Mouse (Mus musculus) neural tube, embryonic 10.5 days (tissue): ENCODE results near the gene Stag1.

ENCODE experiments used
- DNase-seq: peaks from one replicate; pipeline ENCODE4 v3.0.0-alpha.2; 2017; ENCODE audit warnings: low spot score; ENCODE audit errors: extremely low spot score

Gene Stag1

GRCm38 (mm10) chr9:100605522-100605921 lies 7.9 kb downstream of the Stag1 start:
- no peak for DNase-seq

GRCm38 (mm10) chr9:100605985-100606554 lies 8.5 kb downstream of the Stag1 start:
- no peak for DNase-seq

- DNase-seq, result no peak
Measured at GRCm38 (mm10) chr9:100613501-100614071, 16.0 kb downstream of the Stag1 start.

- DNase-seq, result no peak
Measured at GRCm38 (mm10) chr9:100616947-100617346, 19.3 kb downstream of the Stag1 start.

GRCm38 (mm10) chr9:100626258-100626657 lies 28.7 kb downstream of the Stag1 start:
- no peak for DNase-seq

GRCm38 (mm10) chr9:100640754-100641153 lies 43.2 kb downstream of the Stag1 start:
- no peak for DNase-seq

- DNase-seq, result no peak
Measured at GRCm38 (mm10) chr9:100641391-100642085, 43.9 kb downstream of the Stag1 start.

GRCm38 (mm10) chr9:100642186-100642839 lies 44.7 kb downstream of the Stag1 start:
- no peak for DNase-seq

GRCm38 (mm10) chr9:100642840-100643697 lies 45.5 kb downstream of the Stag1 start:
- peak; percentile 100 for DNase-seq

- peak; percentile 85 for DNase-seq
Measured at GRCm38 (mm10) chr9:100644071-100644771, 46.6 kb downstream of the Stag1 start.

- DNase-seq, result no peak
Measured at GRCm38 (mm10) chr9:100645026-100645940, 47.7 kb downstream of the Stag1 start.

- no peak for DNase-seq
Measured at GRCm38 (mm10) chr9:100646276-100646675, 48.7 kb downstream of the Stag1 start.

- no peak for DNase-seq
Measured at GRCm38 (mm10) chr9:100647774-100648323, 50.3 kb downstream of the Stag1 start.

GRCm38 (mm10) chr9:100654104-100654503 lies 56.5 kb downstream of the Stag1 start:
- DNase-seq, result no peak

- DNase-seq, result no peak
Measured at GRCm38 (mm10) chr9:100656058-100656457, 58.5 kb downstream of the Stag1 start.

- no peak for DNase-seq
Measured at GRCm38 (mm10) chr9:100660587-100660986, 63.0 kb downstream of the Stag1 start.

GRCm38 (mm10) chr9:100663473-100664134 lies 66.0 kb downstream of the Stag1 start:
- DNase-seq, result no peak

- no peak for DNase-seq
Measured at GRCm38 (mm10) chr9:100670151-100670550, 72.6 kb downstream of the Stag1 start.

GRCm38 (mm10) chr9:100679036-100679435 lies 81.4 kb downstream of the Stag1 start:
- no peak for DNase-seq
